ENCODE assay signal across 10 mouse cellular contexts in genomic region chr11:117350462-117351222, GRCm38 (mm10).
DNase-seq lines count a peak whose midpoint lies in the region; ATAC-seq and TF ChIP-seq lines count a peak whose summit lies in the region.
"Had no signal": no experiment of that assay in that cellular context is flagged by ENCODE, and none has a peak within 500 bp of the region (broad histone marks: within the 10 kb centered on the region; RNA-seq: fewer than 3 reads in every experiment).

No protein-coding gene starts in this region.

- WGBS in hindbrain, embryonic 11.5 days = 80% methylated on average over 11 of the region's 11 CpGs
- 88% methylated on average over 11 of the region's 11 CpGs for WGBS in hindbrain, embryonic 16.5 days
- 73% methylated on average over 11 of the region's 11 CpGs for WGBS in limb, embryonic 14.5 days

- H3K9me3 ChIP-seq in hindbrain, embryonic 11.5 days (ENCODE audit: control insufficient read depth, low read length) = no peaks in the 10 kb centered on the region
- no peaks in the 10 kb centered on the region for H3K9me3 ChIP-seq in hindbrain, embryonic 16.5 days (ENCODE audit: control insufficient read depth, low read length)
- H3K9me3 ChIP-seq in limb, embryonic 14.5 days (ENCODE audit: control insufficient read depth, low read length) = no peaks in the 10 kb centered on the region

- no peak overlapping the region for H3K4me3 ChIP-seq in hindbrain, embryonic 11.5 days (ENCODE audit: low read depth, low read length)
- no peak overlapping the region for H3K4me3 ChIP-seq in hindbrain, embryonic 16.5 days (ENCODE audit: low read length)
- no peak overlapping the region for H3K4me3 ChIP-seq in limb, embryonic 14.5 days (replicated peaks; ENCODE audit: low read length)

- H3K27ac ChIP-seq in hindbrain, embryonic 11.5 days (ENCODE audit: low read depth, low read length) = peak overlapping the region; percentile 62; the same call in 1 of the 2 replicates
- H3K27ac ChIP-seq in hindbrain, embryonic 16.5 days (ENCODE audit: low read depth, low read length) = no peak overlapping the region
- H3K27ac ChIP-seq in limb, embryonic 14.5 days (replicated peaks; ENCODE audit: low read depth, low read length) = peak overlapping the region; percentile 74

- intact Hi-C loops in gastrocnemius, postnatal 14 days (cut with DNase I; ENCODE audit: low total_unique reads) = no loop called here

- H3K4me2 ChIP-seq in hindbrain, embryonic 11.5 days (replicated peaks; ENCODE audit: low read depth, low read length) = no peak overlapping the region
- no peak overlapping the region for H3K4me2 ChIP-seq in hindbrain, embryonic 16.5 days (ENCODE audit: low read length)
- H3K4me2 ChIP-seq in limb, embryonic 14.5 days (replicated peaks; ENCODE audit: low read depth, low read length, severe bottlenecking) = no peak overlapping the region

- no peak for ATAC-seq in hindbrain, embryonic 11.5 days (ENCODE audit: low FRiP score)
- no peak for ATAC-seq in hindbrain, embryonic 16.5 days
- ATAC-seq in limb, embryonic 14.5 days (ENCODE audit: low FRiP score, low read depth) = no peak

- H3K4me1 ChIP-seq in hindbrain, embryonic 11.5 days (replicated peaks; ENCODE audit: control insufficient read depth, insufficient read depth, low read length) = peaks cover 17% of the 10 kb centered on the region
- H3K4me1 ChIP-seq in hindbrain, embryonic 16.5 days (ENCODE audit: control insufficient read depth, insufficient read depth, low read depth, low read length) = peaks cover 42% of the 10 kb centered on the region
- peaks cover 51% of the 10 kb centered on the region for H3K4me1 ChIP-seq in limb, embryonic 14.5 days (ENCODE audit: control insufficient read depth, insufficient read depth, low read length)

- H3K9ac ChIP-seq in hindbrain, embryonic 11.5 days (ENCODE audit: low read depth, low read length) = no peak overlapping the region
- no peak overlapping the region for H3K9ac ChIP-seq in hindbrain, embryonic 16.5 days (ENCODE audit: low read depth, low read length)
- peak overlapping the region; percentile 21; the same call in 1 of the 2 replicates for H3K9ac ChIP-seq in limb, embryonic 14.5 days (ENCODE audit: low read depth, low read length, severe bottlenecking)

- TF ChIP-seq POLR2A in limb, embryonic 14.5 days (IDR thresholded peaks at IDR 0.05; ENCODE audit: borderline replicate concordance, extremely low read depth, insufficient read depth, insufficient read length) = no peak

- H3K36me3 ChIP-seq in hindbrain, embryonic 11.5 days (ENCODE audit: control insufficient read depth, insufficient read depth, low read length) = peaks cover 23% of the 10 kb centered on the region
- peaks cover 24% of the 10 kb centered on the region for H3K36me3 ChIP-seq in hindbrain, embryonic 16.5 days (ENCODE audit: control insufficient read depth, insufficient read depth, low read length)
- H3K36me3 ChIP-seq in limb, embryonic 14.5 days (ENCODE audit: control insufficient read depth, insufficient read depth, low read length) = peaks cover 46% of the 10 kb centered on the region

- H3K27me3 ChIP-seq in hindbrain, embryonic 11.5 days (ENCODE audit: control insufficient read depth, insufficient read depth, low read length) = no peaks in the 10 kb centered on the region
- no peaks in the 10 kb centered on the region for H3K27me3 ChIP-seq in hindbrain, embryonic 16.5 days (replicated peaks; ENCODE audit: control insufficient read depth, insufficient read depth, low read length)
- H3K27me3 ChIP-seq in limb, embryonic 14.5 days (ENCODE audit: control insufficient read depth, insufficient read depth, low read length) = no peaks in the 10 kb centered on the region

- no peak for DNase-seq in hindbrain, embryonic 11.5 days (ENCODE audit: low spot score)
- peak; percentile 59 for DNase-seq in thymus, postnatal 4 days
- DNase-seq in thymus, postnatal 10 days (ENCODE audit: low spot score in 2 of 2) = no peak
- DNase-seq in limb, embryonic 14.5 days (ENCODE audit: low spot score) = no peak
- DNase-seq in urinary bladder, adult 2 months (ENCODE audit: low spot score) = no peak
- DNase-seq in embryo, embryonic 10.5 days (ENCODE audit: low spot score) = no peak
- no peak for DNase-seq in gastrocnemius, postnatal 14 days
- DNase-seq: gastrocnemius, postnatal 10 days; lung, adult 18-20 months had no signal
